Mouse (Mus musculus): ENCODE data around the gene Ndufs7.
A peak's percentile ranks its signal among the peaks of the same experiment; 100 is the strongest.

DNA sequence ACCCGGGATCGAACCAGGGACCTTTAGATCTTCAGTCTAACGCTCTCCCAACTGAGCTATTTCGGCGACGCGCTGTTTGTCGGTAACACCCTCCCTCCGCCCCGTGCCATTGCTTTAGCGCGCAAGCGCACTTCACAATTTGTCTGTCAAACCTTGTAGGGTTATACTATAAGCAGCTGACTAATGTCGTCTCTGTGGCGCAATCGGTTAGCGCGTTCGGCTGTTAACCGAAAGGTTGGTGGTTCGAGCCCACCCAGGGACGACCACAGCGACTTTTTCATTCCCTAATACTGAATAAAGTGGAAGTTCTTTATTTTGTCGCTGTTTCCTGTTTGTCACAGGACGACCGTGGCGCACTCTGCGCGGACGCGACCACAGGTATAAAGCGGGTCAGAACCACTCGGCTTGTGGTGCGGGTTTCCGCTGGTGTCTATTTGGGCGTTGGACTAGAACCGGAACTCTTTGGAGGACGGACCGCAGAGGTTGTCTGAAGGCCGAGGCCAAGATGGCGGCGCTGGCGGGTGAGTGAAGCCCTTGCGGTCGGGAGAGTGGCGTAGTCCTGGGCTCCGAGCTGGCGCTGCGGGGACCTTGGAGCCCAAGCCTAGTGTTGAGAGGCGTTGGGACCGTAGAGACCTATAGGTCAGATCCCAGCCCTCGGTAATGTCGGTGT is at the start of gene Ndufs7:
- TF ChIP-seq GATA1 (IDR thresholded peaks at IDR 0.05; ENCODE audit: borderline replicate concordance, low read length) (no peak), FLI1 (IDR thresholded peaks at IDR 0.05; ENCODE audit: low read length) (peak; percentile 50; the same call in 1 of the 2 replicates)

Data from megakaryocyte, embryonic 14.5 days (primary cell).